Mouse (Mus musculus) gastrocnemius, postnatal 36 days (tissue): ENCODE results near the gene Rimkla. TPM values are rescaled to one million over a fixed set of nuclear protein-coding genes. Genes with fewer than 3 reads are reported as not detected.

Experiments
- DNase-seq, 2 experiments: peaks; one replicate each; pipeline ENCODE4 v3.0.0; 2022
- intact Hi-C: fragments of 180-260 bp; cut with DNase I; formaldehyde crosslinking; loops from one replicate; pipeline ENCODE4 v1.15.1; 2025
- total RNA-seq, 2 experiments: library from RNA; stranded (reverse); gene quantifications; 2 replicates each; pipeline ENCODE4 v1.2.3; 2021

The Rimkla gene
- total RNA-seq, 2 experiments from 2014 or later, result not detected

DNA sequence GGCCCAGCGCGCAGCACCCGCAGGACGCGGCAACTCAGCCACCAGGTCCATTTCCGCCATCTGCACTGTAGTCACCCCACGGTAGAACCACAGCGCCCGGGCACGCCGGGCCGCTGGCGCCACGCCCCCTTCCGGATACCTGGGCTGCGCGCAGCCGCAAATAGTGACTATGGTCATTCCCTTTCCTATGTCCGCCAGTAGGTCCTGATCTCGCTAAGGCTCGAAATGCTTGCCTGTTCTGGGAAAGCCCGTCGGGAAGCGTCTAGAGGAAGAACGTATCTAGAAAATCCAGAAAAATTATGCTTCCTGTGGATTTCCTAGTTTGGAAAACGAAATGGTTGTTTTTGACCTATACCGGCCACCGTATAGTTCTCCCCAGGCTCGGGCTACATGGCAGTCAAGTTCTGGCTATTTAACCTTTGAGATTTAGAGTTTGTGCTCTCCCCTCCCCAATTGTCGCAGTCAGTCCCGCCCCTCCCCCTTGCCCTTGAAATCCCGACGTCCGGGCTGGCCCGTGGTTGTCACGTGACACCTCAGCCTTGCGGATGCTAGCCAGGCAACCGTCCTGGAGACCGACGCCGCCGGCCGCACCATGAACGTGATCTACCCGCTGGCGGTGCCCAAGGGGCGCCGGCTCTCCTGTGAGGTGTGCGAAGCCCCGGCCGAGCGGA lies 70.0 kb downstream of the Rimkla start, which contains the start of the genes Ppcs and Zmynd12:
Gene Ppcs (minus strand): TSS at position 127 of the 671 bp plus-strand sequence.
Gene Zmynd12 (plus strand): TSS at position 521 of the 671 bp plus-strand sequence.
- DNase-seq, result peak; percentile 83 to 84
- intact Hi-C loops, result loop anchor here (5.0 kb wide), 1 partner anchor 115 kb away; the partner anchor contains the start of genes Foxj3 and Frg2f1

DNA sequence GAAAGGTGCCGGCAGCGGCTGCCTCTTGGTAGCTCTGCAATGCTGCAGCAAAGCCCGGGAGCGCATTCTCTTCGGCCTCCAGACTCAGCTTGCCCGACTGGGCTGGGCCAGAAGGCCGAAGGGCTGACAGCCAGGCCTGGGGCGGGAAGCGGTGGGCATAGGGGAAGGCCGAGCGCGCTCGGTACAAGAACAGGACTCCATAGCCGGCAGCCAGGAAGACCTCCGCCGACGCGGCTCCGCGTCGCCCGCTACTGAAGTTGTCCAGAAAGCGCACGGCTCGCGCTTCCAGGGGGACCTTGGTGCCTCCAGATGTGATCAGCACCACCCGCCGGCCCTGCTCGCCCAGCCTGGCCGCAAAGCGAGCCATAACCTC lies 70.5 kb downstream of the Rimkla start:
- peak in 1 of 2 experiments; percentile 15 for DNase-seq
- intact Hi-C loops, result loop anchor here (5.0 kb wide), 1 partner anchor 115 kb away; the partner anchor contains the start of genes Foxj3 and Frg2f1

DNA sequence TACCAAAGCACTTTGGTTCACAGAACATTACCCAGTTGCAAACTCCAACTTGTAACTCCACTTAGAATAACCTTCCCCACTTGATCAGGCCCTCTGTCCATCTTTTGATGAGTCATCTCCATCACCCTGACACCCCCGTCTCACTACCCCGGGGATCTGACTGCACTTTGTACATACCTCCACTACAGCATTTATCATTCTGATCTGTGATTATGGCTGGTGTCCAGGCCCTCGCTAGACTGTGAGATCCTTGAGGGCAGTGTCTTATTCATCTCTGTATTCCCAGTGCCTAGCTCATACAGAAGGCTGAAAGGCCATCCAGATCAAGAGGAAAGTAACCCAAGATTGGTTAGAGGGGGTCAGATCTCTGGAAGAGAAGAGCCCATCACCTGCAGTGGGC lies 71.2 kb downstream of the Rimkla start:
- intact Hi-C loops, result loop anchor here (5.0 kb wide), 1 partner anchor 116 kb away; the partner anchor contains the start of genes Foxj3 and Frg2f1
- DNase-seq, result no peak

DNA sequence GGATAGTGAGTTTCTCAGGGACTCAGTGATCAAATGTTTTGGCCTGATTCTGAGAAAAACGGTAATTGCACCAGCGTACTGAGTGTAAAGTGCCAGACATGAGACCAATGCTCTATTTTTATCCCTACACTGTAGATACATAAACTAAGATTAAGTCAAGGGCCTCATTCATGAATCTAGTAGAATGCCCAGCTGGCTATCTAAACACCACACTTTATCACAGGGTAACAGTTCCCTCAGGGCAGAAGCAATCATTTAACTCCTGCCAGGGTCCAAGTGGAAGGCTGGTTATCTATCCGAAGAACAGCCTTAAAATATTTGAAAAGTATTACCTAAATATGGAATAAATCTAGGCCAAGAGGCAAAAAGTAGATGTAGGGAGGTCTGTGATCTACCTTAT lies 74.5 kb downstream of the Rimkla start:
- intact Hi-C loops, result no loop called here
- DNase-seq, result no peak

DNA sequence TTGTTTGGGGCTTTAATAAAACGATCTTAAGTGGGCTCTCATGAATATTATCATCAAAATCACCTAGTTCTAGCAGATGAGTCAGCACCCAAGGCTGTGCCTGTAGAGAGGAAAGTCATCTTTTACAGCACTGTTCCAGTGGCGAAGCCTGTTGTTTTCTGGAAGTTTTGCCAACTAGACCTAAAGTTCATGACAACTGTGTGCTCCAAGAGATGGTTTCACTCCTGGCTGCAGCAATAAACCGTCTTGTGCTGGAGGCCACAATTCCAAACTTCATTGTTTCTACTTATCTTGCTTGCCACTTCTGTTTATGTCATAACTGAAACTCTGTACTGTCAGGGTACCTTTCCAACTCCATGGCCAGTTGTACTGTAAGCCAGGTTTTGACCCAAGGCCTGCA lies 75.2 kb downstream of the Rimkla start:
- DNase-seq, result no peak
- intact Hi-C loops, result no loop called here

Other genes with a start within 250 kb of the Rimkla start
- gene Cldn19, start 237.2 kb downstream of the Rimkla start, total RNA-seq, result 1 to 10 TPM; 2.2 to 3.2 TPM
- 100 to 1,000 TPM; 503 to 580 TPM for gene Ybx1, start 198.0 kb downstream of the Rimkla start, total RNA-seq
- 1 to 10 TPM; 8.0 to 9.4 TPM for gene Ppih, start 172.1 kb downstream of the Rimkla start, total RNA-seq
- gene Ccdc30, start 77.1 kb downstream of the Rimkla start, total RNA-seq, result under 1 TPM; 0.20 to 0.28 TPM
- 1 to 10 TPM; 3.8 to 4.9 TPM for gene Ppcs, start 70.2 kb downstream of the Rimkla start, total RNA-seq
- not detected for gene Zmynd12, start 69.8 kb downstream of the Rimkla start, total RNA-seq
- 10 to 100 TPM; 22.0 to 24.6 TPM for gene Foxj3, start 44.4 kb upstream of the Rimkla start, total RNA-seq
- 1 to 10 TPM; 4.4 to 4.6 TPM for gene Frg2f1, start 46.9 kb upstream of the Rimkla start, total RNA-seq
- gene Guca2a, start 145.1 kb upstream of the Rimkla start, total RNA-seq, result not detected
- gene Guca2b, start 166.3 kb upstream of the Rimkla start, total RNA-seq, result not detected
- 1 to 10 TPM; 2.2 to 3.5 TPM for gene Hivep3, start 241.2 kb upstream of the Rimkla start, total RNA-seq